Mouse (Mus musculus) liver, postnatal 0 days (tissue): ENCODE measurements around the gene Spink2.

Experiments used
- CTCF ChIP-seq: sonication (generic); IDR thresholded peaks from 2 replicates; pipeline ENCODE4 v1.5.1; 2016; ENCODE audit warnings: antibody characterized with exemption, low read depth
- EP300 ChIP-seq: IDR thresholded peaks from 2 replicates; pipeline ENCODE4 v1.6.1; 2016; ENCODE audit warnings: antibody characterized with exemption, low read depth, mild to moderate bottlenecking

GRCm38 (mm10) chr5:77178008-77178407 lies 33.3 kb downstream of the Spink2 start:
- TF ChIP-seq CTCF (no peak), EP300 (no peak)
